Mouse (Mus musculus): ENCODE measurements around the gene Per2. TPM values are rescaled to one million over a fixed set of nuclear protein-coding genes. Genes with fewer than 3 reads are reported as not detected.
"Not testable (repeated sequence)": the region's sequence is repeated elsewhere in the genome, so short reads cannot be mapped to it uniquely, and the experiment has no call there.

Per2 gene
- 6.8 and 6.9 TPM in 2 replicates for polyA plus RNA-seq (2012; rRNA removed)

DNA sequence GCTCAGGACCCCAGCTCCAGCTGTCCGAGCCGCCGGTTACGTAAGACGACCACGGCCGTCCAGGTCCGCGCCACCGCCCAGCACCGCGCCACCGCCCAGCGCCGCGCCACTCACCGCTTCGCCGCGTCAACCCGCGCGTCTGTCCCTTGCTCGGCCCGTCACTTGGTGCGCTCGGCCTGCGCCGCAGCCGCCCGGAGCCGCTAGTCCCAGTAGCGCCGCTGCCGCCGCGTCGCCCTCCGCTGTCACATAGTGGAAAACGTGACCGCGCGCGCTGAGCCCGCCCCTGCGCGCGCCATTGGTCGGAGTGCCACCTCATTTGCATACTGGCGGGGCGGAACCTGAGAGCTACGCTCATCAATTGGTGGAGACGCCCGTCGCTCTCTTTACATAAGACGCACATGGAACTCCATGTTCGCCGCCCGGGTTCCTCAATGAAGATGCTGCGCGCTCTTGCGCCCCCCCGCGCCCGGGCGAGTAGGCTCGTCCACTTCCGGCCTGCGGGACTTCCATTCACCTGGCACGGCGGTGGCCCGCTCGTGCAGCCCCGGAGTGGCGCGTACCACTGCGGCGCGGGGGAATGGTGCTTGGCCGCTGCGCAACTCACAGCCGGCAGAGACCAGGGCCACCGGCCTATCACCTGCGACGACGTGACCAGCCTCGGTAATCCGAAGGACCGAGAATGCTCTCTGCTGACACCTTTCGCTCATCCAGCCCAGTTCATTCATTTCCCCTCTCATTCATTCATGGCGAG lies at the start of gene Per2:
Gene Per2 (minus strand): TSS at position 266 of the 751 bp plus-strand sequence.
- no peak for DNase-seq (ENCODE audit: low read depth)

DNA sequence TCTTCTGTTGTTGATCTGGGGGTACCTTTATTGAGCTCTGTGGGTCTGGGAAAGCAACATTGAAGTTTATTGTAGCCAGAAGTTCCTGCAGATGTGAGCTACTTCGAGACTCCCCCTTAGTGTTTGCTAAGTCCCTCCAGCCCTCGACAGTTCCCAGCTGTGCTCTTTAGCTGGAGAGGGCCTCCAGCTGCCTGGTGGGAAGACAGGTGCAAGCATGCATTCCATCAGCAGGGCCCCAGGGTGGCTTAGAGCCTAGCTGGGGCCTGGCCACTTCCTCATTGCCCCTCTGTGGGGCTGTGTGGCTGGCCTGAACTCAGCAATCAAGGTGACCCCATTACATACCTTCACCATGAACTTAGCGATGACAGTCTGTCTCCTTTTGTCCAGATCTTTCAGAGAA lies 45.5 kb upstream of the Per2 start:
- DNase-seq (ENCODE audit: low read depth), result no peak

DNA sequence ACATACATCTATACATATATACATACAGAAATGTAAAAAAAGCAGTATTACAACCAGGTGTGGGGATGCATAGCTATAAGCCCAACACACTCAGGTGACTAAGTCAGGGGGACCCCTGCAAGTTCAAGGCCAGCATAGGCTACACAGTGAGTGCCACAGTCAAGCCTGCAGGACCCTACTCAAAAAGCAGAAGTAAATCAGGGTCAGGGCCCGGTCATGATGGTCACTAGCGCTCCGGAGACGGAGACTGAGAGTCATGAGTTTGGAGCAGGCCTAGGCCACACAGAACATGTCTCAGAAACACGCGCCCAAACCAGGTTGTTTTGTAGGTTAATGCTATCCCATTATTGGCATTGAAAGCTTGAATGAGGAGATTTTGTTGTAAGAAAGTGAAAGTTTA lies 39.5 kb upstream of the Per2 start:
- no peak for DNase-seq (ENCODE audit: low read depth)

DNA sequence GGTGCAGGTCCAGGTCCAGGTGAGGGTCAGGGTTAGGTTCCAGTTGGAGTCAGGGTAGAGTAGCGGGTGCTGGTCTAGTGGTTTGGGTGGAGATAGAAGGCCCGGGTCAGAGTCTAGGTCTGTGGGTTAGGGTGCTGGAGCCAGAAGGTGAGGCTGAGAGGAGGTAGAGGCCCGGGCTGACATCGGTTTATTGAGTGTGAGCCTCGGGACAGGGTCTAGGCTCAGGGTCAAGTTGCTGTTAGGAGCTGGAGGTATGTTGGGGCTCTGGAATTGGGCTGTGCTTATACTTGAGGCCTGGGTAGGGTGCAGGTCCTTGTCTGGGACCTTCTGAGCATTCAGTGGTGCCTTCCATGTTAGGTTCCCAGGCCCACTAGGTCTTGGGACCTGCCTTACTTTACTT lies 36.2 kb upstream of the Per2 start:
- no peak for DNase-seq (ENCODE audit: low read depth)

DNA sequence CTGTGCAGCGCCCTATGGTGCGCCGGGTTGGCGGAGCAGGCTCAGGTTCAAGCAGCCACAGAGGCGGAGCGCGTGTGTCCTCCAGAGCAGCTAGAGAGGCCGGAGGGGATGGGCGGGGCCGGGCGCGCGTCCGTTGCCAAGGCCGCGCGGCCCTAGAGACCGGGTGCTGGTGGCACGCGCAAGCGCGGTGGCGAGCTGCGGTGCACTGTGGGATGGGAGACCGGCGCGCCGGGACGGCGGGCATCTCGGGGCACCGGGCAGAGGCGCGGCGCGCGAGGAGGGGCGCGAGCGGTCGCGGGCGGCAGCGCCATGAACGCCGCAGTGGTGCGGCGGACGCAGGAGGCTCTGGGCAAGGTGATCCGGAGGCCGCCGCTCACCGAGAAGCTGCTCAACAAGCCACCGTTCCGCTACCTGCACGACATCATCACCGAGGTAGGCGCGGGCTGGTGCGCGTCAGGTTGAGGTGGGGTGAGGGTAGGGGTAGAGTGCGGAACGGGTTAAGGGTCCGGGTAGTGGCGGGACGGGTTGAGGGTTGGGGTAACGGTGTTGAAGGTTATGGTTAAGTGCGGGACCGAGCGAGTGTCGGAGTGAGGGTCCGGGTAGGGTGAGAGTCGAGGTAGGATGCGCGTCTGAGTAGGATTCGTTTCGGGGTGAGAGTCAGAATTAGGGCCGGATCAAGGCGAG lies 35.5 kb upstream of the Per2 start, which contains the start of gene Traf3ip1:
Gene Traf3ip1 (plus strand): TSS at position 191 of the 684 bp plus-strand sequence.
- no peak for DNase-seq (ENCODE audit: low read depth)

DNA sequence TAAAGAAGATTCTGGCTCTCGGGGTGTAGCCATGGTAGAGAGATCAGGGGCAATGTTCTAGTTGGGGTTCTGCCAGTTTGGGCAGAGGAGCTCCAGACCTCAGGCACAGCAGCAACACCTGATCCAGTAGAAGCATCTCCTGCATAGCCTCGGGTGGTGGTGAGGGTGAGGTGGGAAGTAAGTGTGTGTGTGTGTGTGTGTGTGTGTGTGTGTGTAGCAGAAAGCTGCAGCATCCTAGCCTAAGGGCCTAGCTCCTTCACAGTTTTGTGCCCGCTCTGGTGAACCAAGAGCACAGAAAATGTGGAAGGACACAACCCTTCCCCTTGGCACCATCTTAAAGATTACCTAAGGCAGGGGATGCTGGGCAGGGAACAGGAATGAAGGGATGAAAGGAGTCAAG lies 34.8 kb upstream of the Per2 start:
- no peak for DNase-seq (ENCODE audit: low read depth)

DNA sequence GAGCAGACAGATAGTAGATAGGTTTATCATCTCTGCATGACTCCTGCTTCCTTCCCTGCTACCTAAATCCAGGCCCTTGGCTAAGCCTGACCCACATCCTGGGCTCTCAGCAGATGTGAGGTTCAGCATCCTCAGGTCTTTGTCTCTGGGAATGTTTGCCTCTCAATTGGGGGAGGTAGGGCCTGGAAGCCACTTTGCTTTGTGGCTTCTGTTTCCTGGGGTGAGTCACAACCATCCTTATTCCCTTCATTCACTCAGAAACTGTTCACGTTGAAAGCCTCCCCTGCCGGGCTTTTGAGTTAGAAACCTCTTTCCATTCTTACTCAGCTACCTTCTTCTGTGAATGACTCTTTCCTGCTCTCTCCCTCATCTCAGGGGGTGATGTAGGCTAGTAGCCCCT lies 33.6 kb upstream of the Per2 start:
- no peak for DNase-seq (ENCODE audit: low read depth)

DNA sequence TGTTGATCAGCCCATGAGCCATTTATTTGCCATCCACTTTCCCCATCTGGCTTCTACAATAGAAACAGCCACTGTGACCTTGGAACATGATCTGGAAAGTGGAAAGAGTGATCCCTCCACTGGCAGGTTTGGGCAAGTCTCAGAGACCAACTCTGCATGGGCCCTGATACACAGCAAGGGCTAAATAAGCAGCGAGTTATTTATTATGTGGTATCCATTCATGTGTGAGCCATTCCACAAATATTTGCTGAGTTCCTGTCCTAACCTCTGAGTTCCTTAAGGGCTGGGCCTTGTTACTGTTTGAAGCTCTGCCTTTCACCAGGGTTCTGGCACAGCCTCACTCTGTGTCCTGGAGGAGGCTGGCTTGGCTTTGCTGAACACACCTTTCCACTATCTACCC lies 31.2 kb upstream of the Per2 start:
- DNase-seq (ENCODE audit: low read depth), result no peak

DNA sequence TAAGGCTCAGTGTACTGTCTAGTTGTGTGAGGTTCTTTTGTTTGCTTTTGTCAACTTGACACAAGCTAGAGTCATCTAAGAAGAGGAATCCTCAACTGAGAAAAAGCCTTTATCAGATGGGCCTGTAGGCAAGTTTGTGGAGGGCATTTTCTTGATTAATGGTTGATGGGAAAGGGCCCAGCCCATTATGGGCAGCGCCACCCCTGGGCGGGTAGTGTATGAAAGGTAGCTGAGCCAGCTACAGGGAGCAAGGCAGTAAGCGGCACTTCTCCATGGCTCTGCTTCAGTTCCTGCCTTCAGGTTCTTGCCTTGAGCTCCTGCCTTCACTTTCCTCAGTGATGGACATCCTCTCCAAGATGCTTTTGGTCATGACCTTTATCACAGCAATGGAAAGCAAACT lies 27.0 kb upstream of the Per2 start:
- DNase-seq (ENCODE audit: low read depth), result no peak

DNA sequence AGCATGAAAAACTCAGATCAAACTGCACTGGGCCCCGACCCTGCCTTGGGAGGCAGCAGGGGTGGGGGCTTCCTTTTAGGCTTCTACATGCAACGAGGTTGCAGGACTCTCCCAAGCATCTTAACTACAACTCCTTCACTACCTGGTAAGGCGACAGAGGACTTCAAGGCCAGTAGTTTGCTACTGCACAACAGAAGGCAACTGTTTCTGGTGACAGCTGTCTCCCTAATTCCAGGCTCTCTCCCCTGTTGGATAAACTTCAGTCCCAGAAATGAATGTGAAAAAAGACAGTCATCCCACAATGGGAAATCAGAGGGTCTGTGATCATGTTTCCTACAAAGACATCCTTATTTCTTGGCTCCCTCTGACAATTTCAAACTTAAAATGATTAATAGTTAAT lies 26.3 kb upstream of the Per2 start:
- no peak for DNase-seq (ENCODE audit: low read depth)

DNA sequence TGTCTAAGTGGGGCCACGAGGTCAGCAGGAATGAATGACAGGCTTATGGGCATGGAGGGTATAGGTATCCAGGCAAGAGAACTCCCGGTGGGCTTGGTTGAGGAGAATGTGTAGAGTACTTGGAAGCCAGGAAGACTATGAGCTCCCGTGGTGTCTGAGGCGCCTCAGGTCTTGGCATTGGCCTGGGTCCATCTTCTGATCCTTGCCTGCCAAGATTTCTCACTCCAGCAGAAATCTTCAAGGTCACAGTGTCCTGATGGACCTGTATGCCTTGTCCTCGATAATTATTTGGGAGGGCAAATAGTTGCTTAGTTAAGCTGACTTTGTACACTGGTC lies 24.9 kb upstream of the Per2 start:
- DNase-seq (ENCODE audit: low read depth), result no peak

DNA sequence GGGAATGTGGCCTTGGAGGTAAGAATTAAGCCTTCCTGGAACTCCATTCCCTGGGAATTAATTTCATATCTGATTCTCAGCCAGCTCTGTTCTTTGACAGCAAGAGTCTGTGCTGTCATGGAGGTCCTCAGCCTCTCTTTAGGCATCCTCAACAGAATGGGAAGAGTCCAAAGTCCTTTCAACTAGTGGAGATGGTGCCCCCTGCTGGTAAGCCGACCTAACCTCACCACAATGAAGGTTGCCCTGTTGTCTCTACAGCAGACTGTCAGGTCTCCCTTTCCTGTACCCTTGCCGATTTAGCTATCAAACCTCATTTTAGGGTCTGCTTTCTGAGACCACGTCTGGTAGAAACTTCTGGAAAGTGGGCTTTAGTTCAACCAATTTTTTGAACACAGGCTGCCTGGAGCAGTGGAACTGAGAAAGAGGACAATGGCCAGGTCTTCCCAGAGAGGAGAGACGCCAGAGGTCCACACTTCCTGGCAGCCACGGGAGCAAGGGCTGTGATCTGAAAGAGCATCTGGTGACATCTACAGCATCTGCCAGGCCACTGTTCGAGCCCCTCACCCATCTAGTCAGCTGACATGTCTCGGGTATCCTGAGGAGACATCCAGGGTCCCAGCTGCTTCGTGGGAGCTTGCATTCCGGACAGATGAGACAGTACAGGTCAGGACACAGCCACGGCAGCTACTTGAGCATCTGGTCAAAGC lies 24.3 kb upstream of the Per2 start:
- DNase-seq (ENCODE audit: low read depth), result no peak

DNA sequence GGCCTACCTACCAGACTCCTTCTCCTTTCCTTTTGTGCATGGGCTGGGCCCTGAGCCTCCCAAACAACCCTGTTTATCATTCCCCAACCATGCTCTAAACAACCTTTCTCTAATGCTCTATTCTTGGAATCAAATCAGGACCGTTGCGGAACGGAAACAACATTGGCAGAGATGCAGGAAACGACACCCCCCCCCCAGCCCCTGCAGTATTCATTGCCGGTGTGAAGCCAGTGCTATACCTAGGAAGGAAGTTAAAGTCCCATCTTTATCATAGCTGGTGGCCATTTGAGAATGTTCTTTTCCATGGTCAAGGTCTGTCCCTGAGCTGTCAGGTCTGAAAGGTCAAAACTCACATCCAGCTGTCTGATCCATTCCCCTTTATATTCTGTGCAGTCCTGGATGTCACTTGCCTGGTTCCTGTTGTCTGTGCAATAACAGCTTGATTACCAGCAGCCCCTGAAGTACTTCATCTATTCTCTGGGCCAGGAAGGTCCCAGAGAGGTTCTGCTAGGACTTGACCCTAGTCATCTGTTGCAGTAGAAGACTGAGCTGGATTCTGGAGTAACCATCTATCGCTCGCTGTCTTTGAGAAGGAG lies 23.6 kb upstream of the Per2 start:
- no peak for DNase-seq (ENCODE audit: low read depth)

DNA sequence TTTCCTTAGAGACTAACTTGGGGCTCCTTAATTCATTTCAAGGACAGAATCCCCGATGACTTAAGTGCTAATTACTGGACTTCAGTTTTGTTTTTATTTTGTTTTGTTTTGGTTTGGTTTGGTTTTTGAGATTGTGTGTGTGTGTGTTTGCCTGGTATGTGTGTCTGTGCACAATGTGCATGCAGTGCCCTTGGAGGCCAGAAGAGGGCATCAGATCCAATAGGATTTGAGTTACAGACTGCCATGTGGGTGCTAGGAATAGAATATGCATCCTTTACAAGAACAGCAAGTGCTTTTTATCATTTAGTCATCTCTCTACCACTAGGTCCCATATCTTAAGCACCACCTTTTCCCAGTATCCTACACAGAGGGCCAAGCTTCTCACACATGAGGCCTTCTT lies 19.8 kb upstream of the Per2 start:
- no peak for DNase-seq (ENCODE audit: low read depth)

DNA sequence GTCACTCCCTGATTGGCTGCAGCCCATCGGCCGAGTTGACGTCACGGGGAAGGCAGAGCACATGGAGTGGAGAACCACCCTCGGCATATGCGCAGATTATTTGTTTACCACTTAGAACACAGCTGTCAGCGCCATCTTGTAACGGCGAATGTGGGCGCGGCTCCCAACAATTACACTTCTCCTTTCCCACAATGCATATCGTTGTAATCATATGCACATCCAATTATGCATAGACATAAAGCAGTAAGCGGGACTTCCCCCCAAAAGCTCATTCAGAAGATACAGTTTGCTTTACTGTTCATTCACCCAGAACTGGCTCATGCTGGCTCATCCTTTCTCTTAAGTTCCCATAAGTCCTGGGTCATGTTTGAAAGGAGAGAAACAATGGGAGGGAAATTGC lies 19.0 kb upstream of the Per2 start:
- not testable (repeated sequence) for DNase-seq (ENCODE audit: low read depth)

DNA sequence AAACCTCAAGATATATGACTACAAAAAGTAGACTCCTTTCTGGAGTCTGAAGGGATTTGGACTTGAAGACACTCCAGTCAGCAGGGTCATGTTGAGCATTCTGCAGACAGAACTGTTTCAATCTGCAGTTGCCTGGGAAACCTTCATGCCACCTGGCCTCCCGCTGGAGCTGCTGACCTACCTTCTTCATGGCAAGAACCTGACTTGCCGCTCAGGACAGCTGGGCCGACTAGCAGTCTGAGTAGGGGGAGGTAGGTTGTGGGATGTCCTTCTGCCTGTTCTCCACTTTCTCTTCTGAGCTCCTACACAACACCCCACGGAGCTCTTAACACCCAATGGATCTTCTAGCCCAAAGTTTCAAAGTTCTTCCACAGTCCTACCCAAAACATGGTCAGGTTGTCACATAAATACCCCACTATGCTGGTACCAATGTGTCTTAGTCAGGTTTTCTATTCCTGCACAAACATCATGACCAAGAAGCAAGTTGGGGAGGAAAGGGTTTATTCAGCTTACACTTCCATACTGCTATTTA lies 10.8 kb upstream of the Per2 start:
- no peak for DNase-seq (ENCODE audit: low read depth)

DNA sequence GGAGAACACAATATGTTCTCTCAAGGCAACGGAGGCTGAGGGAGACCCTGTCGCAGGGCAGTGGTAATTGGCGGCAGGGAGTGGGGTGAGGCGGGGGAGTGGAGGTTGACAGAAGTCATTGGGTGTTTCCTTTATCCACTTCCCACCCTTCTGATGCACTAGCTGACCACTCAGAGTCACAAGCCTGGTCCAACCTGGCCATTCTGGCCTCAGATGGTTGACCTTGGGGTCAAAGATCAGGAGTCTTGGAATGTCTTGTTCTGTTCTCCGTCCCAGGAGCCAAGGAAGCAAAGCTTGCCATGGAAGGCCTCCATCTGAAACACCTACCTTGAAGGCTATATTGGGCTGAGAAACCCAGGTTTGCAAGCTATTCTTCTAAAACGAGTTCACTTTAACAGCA lies 7.1 kb upstream of the Per2 start:
- no peak for DNase-seq (ENCODE audit: low read depth)

DNA sequence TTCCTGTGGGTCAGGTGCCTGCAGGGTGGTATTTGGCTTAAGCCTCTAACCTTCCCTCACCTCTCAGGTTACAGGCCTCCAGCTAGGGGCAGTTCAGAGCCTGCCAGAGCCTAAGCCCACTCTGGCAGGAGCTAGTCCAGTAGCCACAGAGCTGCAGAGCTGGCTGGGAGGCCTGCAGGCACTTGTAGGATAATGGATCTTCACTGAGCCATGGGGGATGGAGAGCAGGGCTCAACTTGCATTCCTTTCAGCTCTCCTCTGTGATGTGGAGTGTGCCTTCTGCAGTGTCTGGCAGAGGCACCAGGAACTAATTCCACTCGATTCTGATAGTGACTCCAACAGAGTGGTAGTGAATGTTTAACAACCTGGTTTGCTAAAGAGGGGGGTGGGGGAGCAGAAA lies 6.1 kb upstream of the Per2 start:
- peak; percentile 69 for DNase-seq (ENCODE audit: low read depth)

DNA sequence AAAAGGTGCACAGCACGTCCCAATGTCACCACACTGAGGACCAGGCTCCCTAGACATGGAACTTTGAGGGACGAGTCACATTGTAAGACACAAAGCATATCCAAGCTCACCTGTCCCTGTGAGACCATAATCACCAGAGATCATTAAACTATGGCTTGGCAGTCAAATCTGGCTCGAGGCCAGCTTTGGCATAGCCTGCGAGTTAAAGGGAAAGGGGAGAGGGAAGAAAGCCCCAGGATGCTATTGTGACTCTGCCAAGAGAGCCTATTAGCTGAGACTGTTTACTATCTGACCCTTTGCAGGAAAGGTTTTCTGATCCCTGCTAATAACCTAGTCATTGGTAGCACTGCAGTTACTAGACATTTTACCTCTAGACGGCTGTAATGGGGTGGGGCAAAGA lies 5.3 kb upstream of the Per2 start:
- no peak for DNase-seq (ENCODE audit: low read depth)

DNA sequence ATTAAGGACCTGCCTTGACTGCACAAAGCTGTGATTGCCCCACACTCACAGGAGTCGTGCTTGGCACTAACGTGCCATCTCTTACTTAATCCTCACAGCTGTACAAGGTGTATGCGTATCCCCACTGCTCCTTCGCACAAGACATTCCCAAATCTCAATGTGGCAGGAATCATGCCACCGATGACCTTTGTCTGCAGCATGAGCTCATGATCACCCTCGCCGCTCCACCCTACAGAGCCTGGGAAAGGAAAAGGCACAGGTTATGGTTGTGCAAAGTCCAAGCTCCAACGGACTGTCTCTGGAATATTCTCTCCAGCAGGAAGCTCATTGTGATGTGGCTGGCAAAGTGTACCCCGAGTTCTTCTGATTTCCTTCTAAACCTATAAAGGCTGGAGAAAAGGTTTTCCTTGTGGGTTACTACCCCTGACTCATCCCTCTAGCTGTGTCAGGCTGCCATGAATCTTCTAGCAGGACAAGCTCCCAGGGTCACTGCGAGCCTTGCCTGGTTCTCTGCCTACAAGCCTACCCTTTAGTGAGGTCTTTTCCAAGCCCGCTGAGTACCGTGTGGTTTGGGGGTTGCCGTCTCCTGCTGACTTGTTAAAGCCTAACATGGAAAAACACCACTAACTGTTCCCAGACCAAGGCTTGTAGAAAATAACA lies 4.3 kb upstream of the Per2 start:
- DNase-seq (ENCODE audit: low read depth), result no peak

DNA sequence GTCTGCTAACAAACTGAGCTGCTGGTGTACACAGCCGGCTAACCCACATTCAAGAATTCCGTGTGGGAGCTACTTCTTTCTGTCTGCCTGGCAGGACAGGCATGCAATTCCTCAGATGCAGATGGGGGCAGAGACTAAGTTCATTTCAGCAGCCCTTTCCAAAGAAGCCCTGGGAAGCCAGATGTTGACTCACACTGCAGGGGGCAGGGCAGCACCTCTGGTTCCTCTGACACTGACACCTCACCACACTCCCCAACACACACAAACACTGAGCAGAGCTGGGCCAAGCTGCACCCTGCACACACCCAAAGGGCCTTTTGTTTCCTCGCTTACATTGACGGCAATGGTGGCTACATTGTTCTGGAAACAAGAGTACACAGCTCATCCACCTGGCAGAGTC lies 1.4 kb upstream of the Per2 start:
- DNase-seq (ENCODE audit: low read depth), result no peak

DNA sequence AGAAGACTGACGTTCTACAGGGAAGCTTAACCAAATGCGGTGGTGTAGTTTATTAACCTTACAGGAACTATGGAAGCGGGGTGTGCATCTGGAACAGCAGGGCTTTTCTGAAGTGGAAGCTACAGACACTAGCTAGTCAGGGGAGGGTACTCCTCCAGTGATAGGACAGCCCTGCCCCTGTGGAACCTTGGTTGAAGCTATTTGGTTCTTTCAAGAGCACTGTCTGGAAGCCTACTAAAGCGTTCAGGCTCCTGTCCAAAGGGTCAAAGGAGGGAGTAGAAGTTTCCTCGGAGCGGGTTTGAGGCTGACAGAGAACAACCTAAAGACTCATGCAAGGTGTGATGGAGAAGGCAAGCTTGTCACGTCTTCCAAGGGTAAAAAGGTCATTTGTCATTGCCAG lies 945 bp upstream of the Per2 start:
- no peak for DNase-seq (ENCODE audit: low read depth)
